Mouse (Mus musculus) forebrain, embryonic 15.5 days (tissue): ENCODE results near the gene Clk2. TPM values are rescaled to one million over a fixed set of nuclear protein-coding genes. Genes with fewer than 3 reads are reported as not detected.
"Not testable (repeated sequence)": the region's sequence is repeated elsewhere in the genome, so short reads cannot be mapped to it uniquely, and the experiment has no call there.

ENCODE experiments used
- ATAC-seq: fragments of 200-750 bp; cut with Nextera tagmentation; replicated peaks from 2 replicates; pipeline ENCODE4 v1.8.0; 2017; ENCODE audit warnings: mild to moderate bottlenecking, moderate TSS enrichment, moderate library complexity
- H3K27ac ChIP-seq: fragments of 300-500 bp; sonication (generic); replicated peaks from 2 replicates; pipeline ENCODE4 v1.5.1; 2015; ENCODE audit warnings: mild to moderate bottlenecking, inconsistent platforms
- H3K27me3 ChIP-seq: fragments of 300-500 bp; sonication (generic); 2 replicates; pipeline ENCODE4 v1.6.1; 2015; ENCODE audit warnings: inconsistent platforms
- H3K36me3 ChIP-seq: fragments of 300-500 bp; sonication (generic); 2 replicates; pipeline ENCODE4 v1.6.1; 2015; ENCODE audit warnings: mild to moderate bottlenecking, inconsistent platforms
- H3K4me1 ChIP-seq: fragments of 300-500 bp; sonication (generic); 2 replicates; pipeline ENCODE4 v1.6.1; 2015; ENCODE audit warnings: inconsistent platforms
- H3K4me2 ChIP-seq: fragments of 300-500 bp; sonication (generic); replicated peaks from 2 replicates; pipeline ENCODE4 v1.6.1; 2015; ENCODE audit warnings: mild to moderate bottlenecking, inconsistent platforms
- H3K4me3 ChIP-seq: fragments of 300-500 bp; sonication (generic); 2 replicates; pipeline ENCODE4 v1.5.1; 2015; ENCODE audit warnings: mild to moderate bottlenecking, inconsistent platforms
- H3K9ac ChIP-seq: fragments of 300-500 bp; sonication (generic); replicated peaks from 2 replicates; pipeline ENCODE4 v1.6.1; 2015; ENCODE audit warnings: mild to moderate bottlenecking, inconsistent platforms
- H3K9me3 ChIP-seq: fragments of 300-500 bp; sonication (generic); 2 replicates; pipeline ENCODE4 v1.6.1; 2016; ENCODE audit warnings: inconsistent platforms
- WGBS: fragments of 180-500 bp; shearing (Covaris S2); methylation state at CpG from one replicate; pipeline ENCODE4 v1.1.7; 2015; ENCODE audit warnings: mixed read lengths; 5-methylcytosine and 5-hydroxymethylcytosine counted together
- polyA plus RNA-seq: library from polyadenylated mRNA; unstranded; fragments of >200 nt; fragmentation: Nextera tagmentation; extraction: Ambion mirVana; gene quantifications from 2 replicates; pipeline ENCODE4 v1.2.1, GENCODE M21; 2015

Gene Clk2
- polyA plus RNA-seq, 1 experiment from 2014 or later = 26.9 TPM

GRCm38 (mm10) chr3:89213803-89214530 lies 49.4 kb downstream of the Clk2 start:
- Histone ChIP-seq H3K9me3 (no peaks in the 10 kb centered on the region), H3K4me3 (peak overlapping the region; percentile 80), H3K27ac (peak overlapping the region; percentile 98), H3K27me3 (no peaks in the 10 kb centered on the region), H3K4me1 (peaks cover 39% of the 10 kb centered on the region), H3K4me2 (peak overlapping the region; percentile 94), H3K9ac (peak overlapping the region; percentile 79), H3K36me3 (peaks cover 15% of the 10 kb centered on the region)
- whole genome bisulfite sequencing = under 1% methylated on average over 67 of the region's 69 CpGs
- ATAC-seq = peak; percentile 85

GRCm38 (mm10) chr3:89214681-89215411 lies 50.3 kb downstream of the Clk2 start, which contains the start of gene Thbs3:
Gene Thbs3 (plus strand): TSS chr3:89215180.
- H3K9ac ChIP-seq = peak within 1 kb of the TSS; percentile 79
- peak within 1 kb of the TSS; percentile 80 for H3K4me3 ChIP-seq
- H3K36me3 ChIP-seq = peaks cover 6% of the 10 kb centered on the region
- WGBS = under 1% methylated on average over 18 of the region's 19 CpGs
- H3K27ac ChIP-seq = peak within 1 kb of the TSS; percentile 98
- H3K27me3 ChIP-seq = no peaks in the 10 kb centered on the region
- H3K4me2 ChIP-seq = peak within 1 kb of the TSS; percentile 94
- H3K9me3 ChIP-seq = no peaks in the 10 kb centered on the region
- ATAC-seq = peak; percentile 2; the same call in 1 of the 2 replicates
- H3K4me1 ChIP-seq = peaks cover 39% of the 10 kb centered on the region

DNA sequence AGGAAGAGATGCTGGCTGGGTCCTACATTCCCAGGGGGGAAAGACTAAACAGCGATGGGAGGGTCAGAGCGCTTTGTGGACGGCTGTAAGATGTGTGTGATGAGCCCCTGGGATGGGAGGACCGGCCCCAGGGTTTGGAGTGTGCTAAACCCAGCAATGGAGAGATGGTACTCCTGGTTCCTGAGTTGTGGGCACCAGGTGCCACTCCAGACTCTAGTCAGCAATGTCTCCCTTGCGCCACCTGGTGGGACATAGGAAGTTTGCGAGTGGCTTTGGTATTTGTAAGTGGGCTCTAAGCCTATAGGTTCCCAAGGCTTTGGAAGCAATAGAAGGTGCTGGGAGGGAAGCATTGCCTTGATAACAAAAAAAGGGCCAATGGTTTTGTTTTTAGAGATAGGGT lies 51.3 kb downstream of the Clk2 start:
- Histone ChIP-seq H3K9me3 (no peaks in the 10 kb centered on the region), H3K4me2 (peak overlapping the region; percentile 94), H3K4me3 (peak overlapping the region; percentile 80), H3K27me3 (no peaks in the 10 kb centered on the region), H3K36me3 (peaks cover under 1% of the 10 kb centered on the region; the same call in 1 of the 2 replicates), H3K27ac (peak overlapping the region; percentile 98), H3K9ac (peak overlapping the region; percentile 79), H3K4me1 (peaks cover 39% of the 10 kb centered on the region)
- WGBS = 1% methylated on average over 6 of the region's 6 CpGs
- peak; percentile 35 for ATAC-seq

DNA sequence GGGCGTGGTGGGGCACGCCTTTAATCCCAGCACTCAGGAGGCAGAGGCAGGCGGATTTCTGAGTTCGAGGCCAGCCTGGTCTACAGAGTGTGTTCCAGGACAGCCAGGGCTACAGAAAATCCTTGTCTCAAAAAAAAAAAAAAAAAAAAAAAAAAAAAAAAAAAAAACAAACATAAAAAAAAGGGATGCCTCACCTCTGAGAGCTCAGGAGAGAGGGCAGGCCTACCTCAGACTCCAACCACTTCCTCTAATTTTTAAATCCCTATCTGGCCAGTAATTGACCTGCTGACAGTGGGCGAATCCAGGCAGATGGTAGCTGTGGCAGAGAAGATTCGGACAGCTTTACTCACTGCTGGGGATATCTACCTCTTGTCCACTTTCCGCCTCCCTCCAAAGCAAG lies 51.8 kb downstream of the Clk2 start:
- not testable (repeated sequence) for H3K9ac ChIP-seq, H3K4me3 ChIP-seq, H3K9me3 ChIP-seq, H3K27ac ChIP-seq, ATAC-seq, H3K36me3 ChIP-seq, H3K27me3 ChIP-seq
- peaks cover 39% of the 10 kb centered on the region for H3K4me1 ChIP-seq
- WGBS = 67% methylated on average over 7 of the region's 7 CpGs
- H3K4me2 ChIP-seq = 0 out of 2 replicates have a peak overlapping the region, but pooled peaks have one; percentile 94

- Histone ChIP-seq H3K27me3 (no peaks in the 10 kb centered on the region), H3K4me3 (no peak overlapping the region), H3K36me3 (peaks cover 3% of the 10 kb centered on the region), H3K27ac (no peak overlapping the region), H3K9ac (no peak overlapping the region), H3K4me2 (no peak overlapping the region), H3K4me1 (peaks cover 33% of the 10 kb centered on the region), H3K9me3 (no peaks in the 10 kb centered on the region)
- ATAC-seq = no peak
- 71% methylated on average over 1 of the region's 1 CpGs for WGBS
These were observed 53.7 kb downstream of the Clk2 start for GRCm38 (mm10) chr3:89218271-89218670.

GRCm38 (mm10) chr3:89219546-89219945 lies 55.0 kb downstream of the Clk2 start:
- Histone ChIP-seq H3K9ac (no peak overlapping the region), H3K36me3 (peaks cover 3% of the 10 kb centered on the region), H3K4me3 (no peak overlapping the region), H3K4me1 (peaks cover 42% of the 10 kb centered on the region), H3K4me2 (no peak overlapping the region), H3K9me3 (no peaks in the 10 kb centered on the region), H3K27me3 (no peaks in the 10 kb centered on the region), H3K27ac (peak overlapping the region; percentile 39; the same call in 1 of the 2 replicates)
- WGBS = 47% methylated on average over 8 of the region's 8 CpGs
- no peak for ATAC-seq

- H3K27me3 ChIP-seq = no peaks in the 10 kb centered on the region
- H3K4me1 ChIP-seq = peaks cover 42% of the 10 kb centered on the region
- 47% methylated on average over 5 of the region's 5 CpGs for WGBS
- no peak overlapping the region for H3K9ac ChIP-seq
- H3K36me3 ChIP-seq = peaks cover 3% of the 10 kb centered on the region
- peak overlapping the region; percentile 27 for H3K27ac ChIP-seq
- H3K9me3 ChIP-seq = no peaks in the 10 kb centered on the region
- H3K4me2 ChIP-seq = no peak overlapping the region
- ATAC-seq = no peak
- H3K4me3 ChIP-seq = no peak overlapping the region
These were observed 56.6 kb downstream of the Clk2 start for GRCm38 (mm10) chr3:89221167-89221566.

DNA sequence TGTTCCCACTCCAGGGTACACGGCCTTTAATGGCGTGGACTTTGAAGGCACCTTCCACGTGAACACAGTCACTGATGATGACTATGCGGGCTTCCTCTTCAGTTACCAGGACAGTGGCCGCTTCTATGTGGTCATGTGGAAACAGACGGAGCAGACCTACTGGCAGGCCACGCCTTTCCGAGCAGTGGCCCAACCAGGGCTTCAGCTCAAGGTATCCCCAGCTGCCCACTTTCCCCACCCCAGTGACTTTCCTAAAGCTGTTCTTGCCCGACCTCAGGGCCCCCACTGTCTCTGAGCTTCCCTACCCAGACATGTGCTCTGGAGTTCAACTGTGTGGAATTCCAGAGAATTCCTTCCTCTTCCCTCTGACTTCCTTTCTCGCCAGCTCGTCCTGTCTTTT lies 60.2 kb downstream of the Clk2 start:
- Histone ChIP-seq H3K4me2 (peak overlapping the region; percentile 76), H3K9me3 (no peaks in the 10 kb centered on the region), H3K27me3 (no peaks in the 10 kb centered on the region), H3K27ac (peak overlapping the region; percentile 90), H3K4me1 (peaks cover 61% of the 10 kb centered on the region), H3K36me3 (peaks cover 3% of the 10 kb centered on the region), H3K9ac (peak overlapping the region; percentile 54), H3K4me3 (peak overlapping the region; percentile 50)
- WGBS = 22% methylated on average over 11 of the region's 11 CpGs
- ATAC-seq = no peak

DNA sequence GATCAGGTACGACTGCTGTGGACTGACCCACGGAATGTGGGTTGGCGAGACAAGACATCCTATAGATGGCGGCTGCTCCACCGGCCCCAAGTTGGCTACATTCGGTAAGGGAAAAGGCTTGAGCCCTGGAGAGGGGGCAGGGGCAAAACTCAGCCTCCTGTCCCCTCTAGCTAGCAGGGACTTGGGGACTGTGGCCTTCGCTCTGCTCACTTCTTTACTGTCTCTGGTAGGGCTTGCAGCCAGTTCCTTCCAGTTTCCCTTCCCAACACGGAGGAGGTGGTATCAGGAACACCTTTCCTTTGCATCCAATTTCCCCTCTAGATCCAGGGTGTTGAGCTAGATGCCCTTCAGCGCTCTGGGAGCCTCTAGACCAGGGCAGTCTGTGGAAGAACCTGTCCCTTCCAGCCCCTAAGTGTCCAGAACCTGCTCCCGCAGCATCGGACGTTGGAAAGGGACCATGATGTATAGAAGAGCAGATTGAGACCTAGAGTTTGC lies 60.8 kb downstream of the Clk2 start:
- H3K27ac ChIP-seq = peak overlapping the region; percentile 90
- no peaks in the 10 kb centered on the region for H3K27me3 ChIP-seq
- peak overlapping the region; percentile 76 for H3K4me2 ChIP-seq
- no peaks in the 10 kb centered on the region for H3K9me3 ChIP-seq
- 5% methylated on average over 12 of the region's 12 CpGs for WGBS
- peaks cover 61% of the 10 kb centered on the region for H3K4me1 ChIP-seq
- peak overlapping the region; percentile 50 for H3K4me3 ChIP-seq
- peak overlapping the region; percentile 54 for H3K9ac ChIP-seq
- ATAC-seq = no peak
- H3K36me3 ChIP-seq = peaks cover 3% of the 10 kb centered on the region

GRCm38 (mm10) chr3:89225918-89226317 lies 61.3 kb downstream of the Clk2 start:
- peak overlapping the region; percentile 50 for H3K4me3 ChIP-seq
- no peaks in the 10 kb centered on the region for H3K27me3 ChIP-seq
- H3K4me2 ChIP-seq = peak overlapping the region; percentile 76
- peaks cover 2% of the 10 kb centered on the region for H3K36me3 ChIP-seq
- H3K9ac ChIP-seq = peak overlapping the region; percentile 54
- H3K9me3 ChIP-seq = no peaks in the 10 kb centered on the region
- peak; percentile 46 for ATAC-seq
- 3% methylated on average over 4 of the region's 4 CpGs for WGBS
- peak overlapping the region; percentile 90 for H3K27ac ChIP-seq
- H3K4me1 ChIP-seq = peaks cover 61% of the 10 kb centered on the region

DNA sequence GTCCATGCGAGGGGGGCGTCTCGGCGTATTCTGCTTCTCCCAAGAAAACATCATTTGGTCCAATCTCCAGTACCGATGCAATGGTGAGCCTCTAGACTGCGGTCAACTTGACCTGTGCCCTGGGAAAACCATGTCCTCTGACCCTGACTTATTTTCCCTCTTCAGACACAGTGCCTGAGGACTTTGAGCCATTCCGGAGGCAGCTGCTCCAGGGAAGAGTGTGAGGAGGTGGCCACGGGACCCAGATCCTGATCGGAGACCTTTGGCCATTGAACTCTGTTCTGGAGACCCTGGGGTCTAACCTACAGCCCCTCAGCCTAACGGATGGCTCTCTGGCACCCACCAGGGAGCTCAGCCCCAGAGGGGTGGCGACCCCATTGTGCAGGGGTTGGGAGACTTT lies 61.8 kb downstream of the Clk2 start:
- H3K4me3 ChIP-seq = peak overlapping the region; percentile 50
- H3K27me3 ChIP-seq = no peaks in the 10 kb centered on the region
- H3K4me1 ChIP-seq = peaks cover 61% of the 10 kb centered on the region
- WGBS = 3% methylated on average over 11 of the region's 11 CpGs
- peak overlapping the region; percentile 54 for H3K9ac ChIP-seq
- no peaks in the 10 kb centered on the region; the same call in 1 of the 2 replicates for H3K36me3 ChIP-seq
- no peaks in the 10 kb centered on the region for H3K9me3 ChIP-seq
- no peak for ATAC-seq
- H3K27ac ChIP-seq = peak overlapping the region; percentile 90
- peak overlapping the region; percentile 76 for H3K4me2 ChIP-seq
